Mouse (Mus musculus): Measurements from ENCODE around the gene Csf2rb.

The Csf2rb gene

GRCm38 (mm10) chr15:78377859-78378258, 52.3 kb downstream of the Csf2rb start:
- in situ Hi-C loops (cut with MboI, MseI) = no loop called here

- in situ Hi-C loops (cut with MboI, MseI) = no loop called here
These were observed 53.0 kb downstream of the Csf2rb start for GRCm38 (mm10) chr15:78378556-78378955.

GRCm38 (mm10) chr15:78380208-78380607, 54.7 kb downstream of the Csf2rb start:
- in situ Hi-C loops (cut with MboI, MseI) = no loop called here

GRCm38 (mm10) chr15:78380741-78381140, 55.2 kb downstream of the Csf2rb start:
- in situ Hi-C loops (cut with MboI, MseI) = no loop called here

GRCm38 (mm10) chr15:78382115-78382514, 56.6 kb downstream of the Csf2rb start:
- in situ Hi-C loops (cut with MboI, MseI) = no loop called here

- in situ Hi-C loops (cut with MboI, MseI) = no loop called here
These were observed 58.1 kb downstream of the Csf2rb start for GRCm38 (mm10) chr15:78383450-78384219.

GRCm38 (mm10) chr15:78384220-78385116, 58.9 kb downstream of the Csf2rb start:
- in situ Hi-C loops (cut with MboI, MseI) = no loop called here

- in situ Hi-C loops (cut with MboI, MseI) = no loop called here
These were observed 60.0 kb downstream of the Csf2rb start for GRCm38 (mm10) chr15:78385564-78385963.

GRCm38 (mm10) chr15:78390855-78391254, 65.3 kb downstream of the Csf2rb start:
- in situ Hi-C loops (cut with MboI, MseI) = no loop called here

GRCm38 (mm10) chr15:78395478-78395962, 70.0 kb downstream of the Csf2rb start, which contains the start of gene Tex33:
TSS of gene Tex33 (minus strand) at chr15:78395912.
- in situ Hi-C loops (cut with MboI, MseI) = no loop called here

GRCm38 (mm10) chr15:78401345-78401744, 75.8 kb downstream of the Csf2rb start:
- in situ Hi-C loops (cut with MboI, MseI) = loop anchor here (10.0 kb wide), 1 partner anchor 1837 kb away; no protein-coding TSS in a partner anchor

GRCm38 (mm10) chr15:78401921-78402320, 76.4 kb downstream of the Csf2rb start:
- in situ Hi-C loops (cut with MboI, MseI) = loop anchor here (10.0 kb wide), 1 partner anchor 1837 kb away; no protein-coding TSS in a partner anchor

- in situ Hi-C loops (cut with MboI, MseI) = loop anchor here (10.0 kb wide), 1 partner anchor 1838 kb away; no protein-coding TSS in a partner anchor
These were observed 76.9 kb downstream of the Csf2rb start for GRCm38 (mm10) chr15:78402423-78402822.

- in situ Hi-C loops (cut with MboI, MseI) = loop anchor here (10.0 kb wide), 1 partner anchor 1839 kb away; no protein-coding TSS in a partner anchor
These were observed 77.8 kb downstream of the Csf2rb start for GRCm38 (mm10) chr15:78403301-78403741.
